Mouse (Mus musculus) olfactory bulb, adult 2 months (tissue): ENCODE data around the gene Lrrc1. TPM values are rescaled to one million over a fixed set of nuclear protein-coding genes. Genes with fewer than 3 reads are reported as not detected.
A peak's percentile ranks its signal among the peaks of the same experiment; 100 is the strongest.

ENCODE experiments used
- H3K27ac ChIP-seq: fragments of 200-500 bp; 2 replicates; pipeline ENCODE4 v1.5.1; 2012; ENCODE audit warnings: low read depth, low read length; ENCODE audit not compliant: insufficient read depth
- H3K4me1 ChIP-seq: fragments of 200-500 bp; 2 replicates; pipeline ENCODE4 v1.6.1; 2012; ENCODE audit warnings: low read length; ENCODE audit not compliant: control insufficient read depth, insufficient read depth
- H3K4me3 ChIP-seq: fragments of 200-500 bp; 2 replicates; pipeline ENCODE4 v1.5.1; 2012; ENCODE audit warnings: mild to moderate bottlenecking, low read depth, low read length, moderate library complexity; ENCODE audit not compliant: insufficient read depth
- CTCF ChIP-seq: fragments of 200-500 bp; IDR thresholded peaks from 2 replicates; pipeline ENCODE4 v1.5.1; 2012; ENCODE audit warnings: low read depth, mild to moderate bottlenecking, low read length, moderate library complexity; ENCODE audit not compliant: insufficient read depth
- POLR2A ChIP-seq: fragments of 200-500 bp; IDR thresholded peaks from 2 replicates; pipeline ENCODE4 v1.6.1; 2012; ENCODE audit warnings: mild to moderate bottlenecking, low read depth, low read length, moderate library complexity; ENCODE audit not compliant: insufficient read depth
- WGBS: fragments of 180-500 bp; shearing (Covaris S2); methylation state at CpG from one replicate; pipeline ENCODE4 v1.1.7; 2018; 5-methylcytosine and 5-hydroxymethylcytosine counted together
- polyA plus RNA-seq: library from polyadenylated mRNA; stranded (reverse); fragments of >200 nt; gene quantifications from 2 replicates; pipeline ENCODE4 v1.2.4, GENCODE M21; 2012; ENCODE audit warnings: low replicate concordance; ENCODE audit not compliant: missing spikeins, insufficient read depth, insufficient read length

Lrrc1 gene
- polyA plus RNA-seq, 1 experiment = not detected

DNA sequence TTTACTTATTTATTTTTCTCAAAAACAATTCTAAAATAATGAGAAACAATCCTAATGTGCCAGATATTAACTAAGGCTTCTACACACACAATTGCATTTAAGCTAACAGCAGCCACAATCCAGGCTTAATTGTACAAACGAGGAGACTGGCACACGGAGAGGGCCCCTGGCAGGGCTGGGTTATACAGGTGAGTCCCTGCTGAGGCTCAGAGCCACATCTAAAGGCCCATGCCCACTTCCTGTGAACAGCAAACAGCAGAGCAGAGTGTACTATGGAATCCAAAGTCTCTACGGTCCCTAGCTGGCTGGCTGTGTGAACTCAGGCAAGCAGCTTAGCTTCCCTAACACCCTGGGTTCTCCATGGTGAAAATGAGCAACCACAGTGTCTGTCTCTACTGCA is 30.8 kb downstream of the Lrrc1 start:
- Histone ChIP-seq H3K4me1 (0 out of 2 replicates have a peak, but pooled peaks cover 3% of the 10 kb centered on the region), H3K27ac (no peak overlapping the region), H3K4me3 (no peak overlapping the region)
- TF ChIP-seq CTCF (no peak), POLR2A (no peak)
- 80% methylated on average over 3 of the region's 3 CpGs for WGBS

DNA sequence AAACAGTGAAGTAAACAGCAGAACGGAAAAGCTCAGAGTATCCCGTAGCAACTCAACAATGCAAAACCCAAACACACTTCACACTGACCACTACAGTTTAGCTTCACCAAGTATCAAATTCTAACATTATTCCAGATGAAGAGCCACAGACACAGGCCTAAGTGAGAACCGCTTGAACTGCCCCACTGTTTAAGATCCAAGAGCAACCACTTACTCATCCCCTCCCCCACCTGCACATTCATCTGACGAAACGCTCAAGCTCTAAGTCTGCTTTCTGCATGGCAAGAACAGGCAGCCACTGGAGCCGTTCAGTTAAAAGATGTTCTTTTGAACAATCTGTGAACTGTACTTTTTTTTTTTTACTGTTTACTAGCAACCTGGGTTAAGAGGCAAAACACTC is 32.5 kb downstream of the Lrrc1 start:
- no peak overlapping the region for H3K27ac ChIP-seq
- no peak overlapping the region for H3K4me3 ChIP-seq
- TF ChIP-seq POLR2A (no peak), CTCF (no peak)
- peaks cover 3% of the 10 kb centered on the region; the same call in 1 of the 2 replicates for H3K4me1 ChIP-seq
- 56% methylated on average over 6 of the region's 6 CpGs for WGBS

- no peak overlapping the region for H3K27ac ChIP-seq
- peaks cover 3% of the 10 kb centered on the region; the same call in 1 of the 2 replicates for H3K4me1 ChIP-seq
- 88% methylated on average over 8 of the region's 8 CpGs for WGBS
- no peak overlapping the region for H3K4me3 ChIP-seq
- TF ChIP-seq POLR2A = no peak
- no peak for TF ChIP-seq CTCF
Observed at GRCm38 (mm10) chr9:77510574-77510973, 34.1 kb downstream of the Lrrc1 start.

- Histone ChIP-seq H3K4me3 (no peak overlapping the region), H3K4me1 (peaks cover 5% of the 10 kb centered on the region; the same call in 1 of the 2 replicates), H3K27ac (no peak overlapping the region)
- 96% methylated on average over 3 of the region's 3 CpGs for WGBS
- TF ChIP-seq CTCF (no peak), POLR2A (no peak)
Observed at GRCm38 (mm10) chr9:77507743-77508394, 36.8 kb downstream of the Lrrc1 start.

DNA sequence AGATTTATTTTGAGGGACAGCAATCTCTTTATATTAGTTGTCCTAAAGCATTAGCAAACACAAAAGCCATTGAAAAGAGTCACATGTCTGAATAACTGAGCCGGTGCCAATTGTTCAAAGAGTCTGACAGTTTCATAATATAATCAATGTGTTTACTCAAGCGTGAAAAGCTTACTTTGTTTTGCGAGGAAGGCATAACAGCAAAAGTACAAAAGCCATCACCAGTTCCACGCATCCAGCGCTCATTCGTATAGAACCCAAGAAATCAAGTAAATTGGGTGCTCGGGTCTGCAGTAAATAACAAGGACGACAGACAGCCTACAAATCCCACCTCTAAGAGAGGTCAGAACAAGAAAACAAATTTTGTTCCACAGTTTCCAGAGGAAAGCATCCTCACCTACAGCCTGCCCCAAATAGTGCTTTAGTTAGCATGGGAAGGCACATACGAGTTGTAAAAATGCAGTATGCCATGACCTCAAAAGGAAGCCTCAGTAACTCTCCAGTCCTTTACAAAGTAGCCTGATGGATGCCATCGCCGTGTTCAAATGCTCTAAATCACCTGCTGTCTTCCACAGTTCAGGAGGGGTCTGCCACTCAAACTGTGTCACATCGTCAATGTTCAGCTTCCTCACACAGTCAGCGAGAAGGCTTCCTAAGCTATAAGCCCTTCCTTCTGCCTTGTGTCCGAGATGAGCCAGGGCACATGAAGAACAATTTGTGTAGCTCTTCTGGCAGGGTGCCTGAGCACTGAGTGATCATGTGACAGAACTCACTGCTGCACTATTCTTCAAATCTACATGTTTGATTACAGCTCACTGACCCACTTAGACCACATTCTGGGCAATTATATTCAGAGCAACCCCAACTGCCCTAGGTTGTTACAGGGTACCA is 41.9 kb downstream of the Lrrc1 start:
- no peak overlapping the region for H3K27ac ChIP-seq
- 0 out of 2 replicates have a peak, but pooled peaks cover 2% of the 10 kb centered on the region for H3K4me1 ChIP-seq
- no peak overlapping the region for H3K4me3 ChIP-seq
- TF ChIP-seq POLR2A (no peak), CTCF (no peak)
- 51% methylated on average over 14 of the region's 14 CpGs for WGBS

GRCm38 (mm10) chr9:77502171-77502547 is 42.5 kb downstream of the Lrrc1 start:
- WGBS = 66% methylated on average over 6 of the region's 6 CpGs
- H3K27ac ChIP-seq = no peak overlapping the region

GRCm38 (mm10) chr9:77499084-77499483 is 45.6 kb downstream of the Lrrc1 start:
- TF ChIP-seq POLR2A (no peak), CTCF (no peak)
- WGBS = 86% methylated on average over 6 of the region's 6 CpGs
- H3K4me1 ChIP-seq = peaks cover 10% of the 10 kb centered on the region; the same call in 1 of the 2 replicates
- no peak overlapping the region for H3K4me3 ChIP-seq
- H3K27ac ChIP-seq = no peak overlapping the region

More at GRCm38 (mm10) chr9:77502171-77502547, 42.5 kb downstream of the Lrrc1 start:
- TF ChIP-seq POLR2A = no peak
- TF ChIP-seq CTCF = no peak
- H3K4me1 ChIP-seq = 0 out of 2 replicates have a peak, but pooled peaks cover 2% of the 10 kb centered on the region
- no peak overlapping the region for H3K4me3 ChIP-seq

- TF ChIP-seq POLR2A = no peak
- no peak for TF ChIP-seq CTCF
- peaks cover 10% of the 10 kb centered on the region; the same call in 1 of the 2 replicates for H3K4me1 ChIP-seq
- H3K27ac ChIP-seq = no peak overlapping the region
- WGBS = 90% methylated on average over 3 of the region's 3 CpGs
- no peak overlapping the region for H3K4me3 ChIP-seq
Observed at GRCm38 (mm10) chr9:77498406-77498805, 46.3 kb downstream of the Lrrc1 start.

- H3K27ac ChIP-seq = peak overlapping the region; percentile 16; the same call in 1 of the 2 replicates
- WGBS = 78% methylated on average over 6 of the region's 6 CpGs
- no peak overlapping the region for H3K4me3 ChIP-seq
- H3K4me1 ChIP-seq = peaks cover 8% of the 10 kb centered on the region; the same call in 1 of the 2 replicates
- TF ChIP-seq POLR2A (no peak), CTCF (no peak)
Observed at GRCm38 (mm10) chr9:77497173-77497572, 47.5 kb downstream of the Lrrc1 start.
